Mouse (Mus musculus): ENCODE measurements around the gene Wnt9a.

Wnt9a gene

DNA sequence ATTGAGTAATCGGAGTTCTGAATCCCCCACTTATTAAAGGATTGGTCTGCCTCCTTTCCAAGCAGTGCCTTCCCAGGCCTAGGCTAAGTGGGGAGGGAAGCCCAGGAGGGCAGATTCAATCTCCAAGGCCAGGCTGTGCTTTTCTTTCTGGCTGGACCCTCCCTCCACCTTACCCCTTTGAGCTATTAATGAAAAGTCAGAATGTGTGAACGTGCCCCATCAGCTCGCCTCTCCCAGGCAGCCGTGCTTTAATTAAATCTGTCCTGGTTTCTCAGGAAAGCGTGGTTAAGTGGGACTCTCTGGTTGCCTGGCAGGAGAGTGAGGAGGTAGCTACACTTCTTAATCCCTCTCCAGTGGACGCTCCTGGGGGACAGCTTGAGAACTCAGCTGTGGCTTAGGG is 22.9 kb downstream of the Wnt9a start:
- in situ Hi-C loops (cut with MboI; ENCODE audit: low pct_unique_long_range_greater_than_20kb in 1 of 2, low sequenced_read_pairs in 2 of 2, unreplicated experiment in 1 of 2): no loop called here

DNA sequence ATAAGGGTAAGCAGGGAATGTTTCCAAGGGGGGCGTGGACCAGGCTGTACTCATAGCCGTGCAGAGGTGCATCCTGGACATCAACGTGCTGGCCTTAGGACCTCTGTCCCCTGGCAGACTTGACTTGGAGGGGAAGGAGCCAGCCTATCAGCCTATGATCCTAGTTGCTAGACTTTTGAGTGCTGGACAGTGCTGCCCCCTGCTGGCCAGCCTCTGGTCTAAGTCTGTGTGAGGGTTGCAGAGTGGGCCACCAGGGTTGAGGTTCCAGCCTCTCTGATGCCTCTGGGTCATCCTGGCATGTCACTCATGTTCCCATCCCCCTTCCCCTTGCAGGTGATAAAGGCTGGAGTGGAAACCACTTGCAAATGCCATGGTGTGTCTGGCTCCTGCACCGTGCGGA is 23.8 kb downstream of the Wnt9a start:
- in situ Hi-C loops (cut with MboI; ENCODE audit: low pct_unique_long_range_greater_than_20kb in 1 of 2, low sequenced_read_pairs in 2 of 2, unreplicated experiment in 1 of 2): no loop called here

DNA sequence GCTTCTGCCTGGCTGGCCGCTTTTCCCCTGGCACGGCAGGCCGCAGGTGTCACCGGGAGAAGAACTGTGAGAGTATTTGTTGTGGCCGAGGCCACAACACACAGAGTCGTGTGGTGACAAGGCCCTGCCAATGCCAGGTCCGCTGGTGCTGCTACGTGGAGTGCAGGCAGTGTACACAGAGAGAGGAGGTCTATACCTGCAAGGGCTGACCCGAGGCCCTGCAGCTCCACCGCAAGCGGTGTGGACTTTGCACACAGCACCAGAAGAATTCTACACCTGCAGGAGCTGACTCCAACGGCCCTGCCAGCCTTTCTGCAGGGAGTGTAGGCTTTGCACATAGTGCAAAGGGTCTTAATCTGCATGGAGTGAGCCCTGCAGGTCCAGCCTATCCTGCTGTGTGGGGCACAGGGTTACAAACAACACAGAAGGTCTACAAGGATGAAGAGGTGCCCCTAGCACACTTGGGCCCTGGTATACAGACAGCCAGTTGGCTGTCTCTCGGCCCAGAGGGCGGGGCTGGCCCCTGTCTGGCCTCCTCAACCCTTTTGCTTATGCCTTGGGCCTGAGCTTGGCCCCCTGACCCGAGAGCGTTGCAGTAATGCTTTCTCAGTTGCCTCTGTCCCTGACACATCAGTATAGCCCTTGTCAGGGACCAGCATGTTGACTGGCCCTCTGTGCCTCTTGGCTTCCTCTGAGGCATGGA is 24.6 kb downstream of the Wnt9a start:
- in situ Hi-C loops (cut with MboI; ENCODE audit: low pct_unique_long_range_greater_than_20kb in 1 of 2, low sequenced_read_pairs in 2 of 2, unreplicated experiment in 1 of 2): no loop called here

GRCm38 (mm10) chr11:59332938-59333337 is 26.2 kb downstream of the Wnt9a start:
- in situ Hi-C loops (cut with MboI; ENCODE audit: low pct_unique_long_range_greater_than_20kb in 1 of 2, low sequenced_read_pairs in 2 of 2, unreplicated experiment in 1 of 2): no loop called here

DNA sequence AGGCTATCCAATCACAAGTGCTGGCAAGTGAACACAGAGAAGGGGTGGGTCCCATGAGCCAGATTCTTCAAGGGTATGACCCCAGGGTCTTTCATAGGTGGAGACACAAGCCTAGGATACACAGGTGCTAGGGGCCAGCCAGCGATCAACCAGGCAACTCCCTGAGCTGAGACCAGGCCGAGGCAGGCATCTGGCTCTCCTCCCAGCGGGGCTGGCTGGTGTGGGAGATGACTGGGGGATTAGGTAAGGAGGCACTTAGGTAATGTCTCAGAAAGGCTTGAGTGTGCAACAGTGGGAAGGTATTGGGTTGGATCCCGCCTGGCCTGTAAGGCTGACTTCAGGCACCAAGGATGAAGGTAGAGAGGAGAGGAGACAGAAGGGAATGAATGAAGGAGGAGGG is 28.4 kb downstream of the Wnt9a start:
- in situ Hi-C loops (cut with MboI; ENCODE audit: low pct_unique_long_range_greater_than_20kb in 1 of 2, low sequenced_read_pairs in 2 of 2, unreplicated experiment in 1 of 2): no loop called here

GRCm38 (mm10) chr11:59335942-59336341 is 29.2 kb downstream of the Wnt9a start:
- in situ Hi-C loops (cut with MboI; ENCODE audit: low pct_unique_long_range_greater_than_20kb in 1 of 2, low sequenced_read_pairs in 2 of 2, unreplicated experiment in 1 of 2): no loop called here

DNA sequence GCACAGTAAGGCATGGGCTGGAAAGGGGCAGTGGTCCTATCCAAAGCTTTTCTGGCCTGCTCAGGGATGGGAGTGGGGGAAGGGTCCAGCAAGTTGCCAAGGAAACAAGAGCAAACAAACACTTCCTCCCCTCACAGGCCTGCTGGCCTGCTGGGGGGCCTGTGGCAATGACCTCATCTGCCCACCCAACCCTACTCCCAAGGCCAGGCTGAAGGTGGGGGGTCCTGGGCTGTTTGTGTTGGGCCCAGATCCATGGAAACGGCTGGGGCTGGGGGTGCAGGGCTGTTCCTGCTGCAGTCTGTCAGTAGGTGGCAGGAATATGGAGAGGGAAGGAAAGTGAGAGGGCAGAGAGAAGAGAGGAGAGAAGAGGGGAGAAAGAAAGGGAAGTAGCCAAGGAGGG is 29.7 kb downstream of the Wnt9a start:
- in situ Hi-C loops (cut with MboI; ENCODE audit: low pct_unique_long_range_greater_than_20kb in 1 of 2, low sequenced_read_pairs in 2 of 2, unreplicated experiment in 1 of 2): no loop called here

DNA sequence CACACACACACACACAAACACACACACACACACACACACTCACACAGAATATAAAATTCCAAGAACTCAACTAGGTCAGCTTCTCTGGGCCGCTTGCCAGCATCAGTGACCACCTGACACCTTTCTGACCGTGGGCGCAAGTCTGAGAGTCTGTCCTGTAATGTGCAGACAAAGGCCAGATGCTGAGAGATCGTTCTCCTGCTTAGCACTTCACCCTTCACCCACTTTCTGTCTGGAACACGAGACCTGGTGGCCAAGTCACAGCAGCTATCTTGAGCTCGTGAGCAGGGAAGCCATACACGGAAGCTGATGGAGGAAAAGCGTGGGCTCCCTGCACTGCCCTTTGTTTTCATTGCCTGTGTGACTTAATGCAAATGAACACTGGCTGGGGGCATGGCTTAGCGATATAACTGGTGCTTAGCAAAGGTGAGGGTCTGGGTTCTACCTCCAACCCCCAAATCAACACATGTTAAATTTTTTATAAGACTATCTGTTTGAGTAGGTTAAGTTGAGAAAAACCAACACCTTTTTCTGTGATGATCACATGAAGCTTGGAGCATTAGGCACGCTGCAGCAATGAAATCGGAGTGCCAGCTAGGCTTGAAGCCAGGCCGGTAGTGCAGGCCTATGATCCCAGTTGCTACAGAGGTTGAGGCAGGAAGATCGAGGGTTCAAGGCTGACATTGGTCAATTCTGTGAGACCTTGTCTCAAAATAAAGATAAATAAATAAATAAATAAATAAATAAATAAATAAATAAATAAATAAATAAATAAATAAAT is 31.4 kb downstream of the Wnt9a start:
- in situ Hi-C loops (cut with MboI; ENCODE audit: low pct_unique_long_range_greater_than_20kb in 1 of 2, low sequenced_read_pairs in 2 of 2, unreplicated experiment in 1 of 2): no loop called here

- in situ Hi-C loops (cut with MboI; ENCODE audit: low pct_unique_long_range_greater_than_20kb in 1 of 2, low sequenced_read_pairs in 2 of 2, unreplicated experiment in 1 of 2): no loop called here
These were observed 32.0 kb downstream of the Wnt9a start for GRCm38 (mm10) chr11:59338736-59339120.

- in situ Hi-C loops (cut with MboI; ENCODE audit: low pct_unique_long_range_greater_than_20kb in 1 of 2, low sequenced_read_pairs in 2 of 2, unreplicated experiment in 1 of 2): no loop called here
These were observed 36.2 kb downstream of the Wnt9a start for GRCm38 (mm10) chr11:59342956-59343355.

DNA sequence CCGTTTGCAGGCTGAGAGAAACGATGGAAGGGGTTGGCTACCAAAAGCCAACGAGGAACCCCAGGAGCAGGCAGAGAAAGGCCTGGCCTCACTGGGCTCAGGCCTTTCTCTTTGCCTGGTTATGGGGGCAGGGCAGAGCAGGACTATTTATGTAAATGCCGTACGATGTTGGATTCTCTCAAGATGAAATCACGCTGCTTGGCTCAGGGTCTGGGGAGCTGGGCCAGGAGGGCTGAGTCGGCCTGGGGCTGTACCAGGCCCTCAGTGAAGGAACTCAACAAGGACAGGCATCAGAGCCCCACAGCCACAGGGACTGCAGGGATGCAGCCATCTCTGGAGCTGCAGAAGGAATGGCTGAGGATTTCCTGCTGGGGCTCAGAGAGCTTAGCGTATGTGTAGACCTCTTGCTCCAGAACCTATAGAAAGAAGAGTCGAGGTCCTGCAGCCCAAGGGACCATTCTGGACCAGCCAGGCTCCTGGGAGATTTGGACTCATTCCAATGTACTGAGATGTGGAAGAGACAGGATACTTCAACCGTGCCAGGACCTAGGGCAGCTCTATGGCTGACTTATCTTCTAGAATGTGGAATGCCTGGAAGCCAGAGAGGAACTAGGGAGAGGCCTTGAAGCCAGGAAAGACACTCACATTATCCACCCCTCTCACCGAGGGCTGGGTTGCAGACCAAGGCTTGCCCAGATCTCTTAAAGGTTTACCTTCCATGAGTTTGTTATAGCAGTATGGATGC is 39.6 kb downstream of the Wnt9a start:
- in situ Hi-C loops (cut with MboI; ENCODE audit: low pct_unique_long_range_greater_than_20kb in 1 of 2, low sequenced_read_pairs in 2 of 2, unreplicated experiment in 1 of 2): no loop called here

- in situ Hi-C loops (cut with MboI; ENCODE audit: low pct_unique_long_range_greater_than_20kb in 1 of 2, low sequenced_read_pairs in 2 of 2, unreplicated experiment in 1 of 2): no loop called here
These were observed 43.6 kb downstream of the Wnt9a start for GRCm38 (mm10) chr11:59350326-59350725.

DNA sequence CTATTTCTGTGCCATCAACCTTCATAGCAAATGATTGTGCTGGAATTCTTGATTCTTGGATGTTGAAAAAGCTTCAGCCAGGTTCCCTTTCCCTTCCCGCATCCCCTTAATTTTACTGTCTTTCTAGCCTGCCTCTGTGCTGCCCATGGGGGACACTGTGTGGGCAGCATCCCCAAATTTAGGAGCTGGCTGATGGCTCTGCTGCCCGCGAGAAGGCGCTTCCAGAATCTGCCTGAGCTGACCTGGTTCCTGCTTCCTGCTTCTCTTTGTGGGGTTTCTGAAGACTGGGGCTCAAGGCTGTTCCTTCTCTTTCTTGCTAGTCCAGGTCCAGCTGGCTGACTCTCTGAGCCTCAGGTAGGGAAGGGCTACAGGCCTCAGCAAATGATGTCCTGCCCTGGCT is 48.1 kb downstream of the Wnt9a start:
- in situ Hi-C loops (cut with MboI; ENCODE audit: low pct_unique_long_range_greater_than_20kb in 1 of 2, low sequenced_read_pairs in 2 of 2, unreplicated experiment in 1 of 2): no loop called here

- in situ Hi-C loops (cut with MboI; ENCODE audit: low pct_unique_long_range_greater_than_20kb in 1 of 2, low sequenced_read_pairs in 2 of 2, unreplicated experiment in 1 of 2): no loop called here
These were observed 50.2 kb downstream of the Wnt9a start for GRCm38 (mm10) chr11:59356874-59357289.

GRCm38 (mm10) chr11:59361291-59361690 is 54.6 kb downstream of the Wnt9a start:
- in situ Hi-C loops (cut with MboI; ENCODE audit: low pct_unique_long_range_greater_than_20kb in 1 of 2, low sequenced_read_pairs in 2 of 2, unreplicated experiment in 1 of 2): no loop called here

GRCm38 (mm10) chr11:59364007-59364406 is 57.3 kb downstream of the Wnt9a start:
- in situ Hi-C loops (cut with MboI; ENCODE audit: low pct_unique_long_range_greater_than_20kb in 1 of 2, low sequenced_read_pairs in 2 of 2, unreplicated experiment in 1 of 2): no loop called here

DNA sequence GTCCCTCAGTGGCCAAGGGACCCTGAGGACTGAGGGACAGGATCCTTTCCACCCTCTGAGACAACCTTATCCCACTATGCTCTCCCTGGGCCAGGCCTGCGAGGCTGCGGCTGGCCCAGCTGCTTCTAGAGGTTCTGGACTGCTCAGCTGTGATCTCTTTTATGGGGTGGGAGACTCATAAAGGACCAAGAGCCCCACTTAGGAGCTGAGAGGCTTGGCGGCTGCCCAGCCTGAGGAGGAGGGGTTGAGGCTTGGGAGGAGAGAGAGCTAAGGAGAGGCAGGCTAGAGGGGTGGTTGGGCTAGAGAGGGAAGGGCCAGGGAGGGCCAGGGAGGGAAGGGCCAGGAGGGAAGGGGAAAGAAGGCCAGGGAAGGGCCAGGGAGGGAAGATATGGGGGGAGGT is 57.7 kb downstream of the Wnt9a start:
- in situ Hi-C loops (cut with MboI; ENCODE audit: low pct_unique_long_range_greater_than_20kb in 1 of 2, low sequenced_read_pairs in 2 of 2, unreplicated experiment in 1 of 2): no loop called here

- in situ Hi-C loops (cut with MboI; ENCODE audit: low pct_unique_long_range_greater_than_20kb in 1 of 2, low sequenced_read_pairs in 2 of 2, unreplicated experiment in 1 of 2): no loop called here
These were observed 59.3 kb downstream of the Wnt9a start for GRCm38 (mm10) chr11:59366031-59366430.

DNA sequence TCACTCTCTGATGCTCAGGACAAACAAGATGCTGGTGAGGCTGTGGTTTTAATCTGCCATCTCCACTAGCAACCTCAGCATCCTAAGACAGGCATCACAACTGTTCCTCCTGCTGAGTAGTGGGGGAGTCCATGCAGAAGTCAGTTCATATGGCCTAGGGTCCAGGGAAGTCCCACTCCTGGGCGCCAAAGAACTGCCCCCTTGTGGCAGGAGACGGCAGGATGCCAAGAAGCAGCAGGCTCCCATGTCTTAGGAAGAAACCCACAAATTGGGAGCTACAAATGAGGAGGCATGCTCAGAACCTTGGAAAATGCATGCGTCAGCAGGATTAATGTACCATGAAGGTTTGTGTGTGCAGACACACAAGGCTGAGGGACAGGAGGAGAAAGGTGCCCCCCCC is 59.9 kb downstream of the Wnt9a start:
- in situ Hi-C loops (cut with MboI; ENCODE audit: low pct_unique_long_range_greater_than_20kb in 1 of 2, low sequenced_read_pairs in 2 of 2, unreplicated experiment in 1 of 2): no loop called here

Data from mouse embryonic stem cell (cell line).